Mouse (Mus musculus): ENCODE measurements around the gene Zfp330.

DNA sequence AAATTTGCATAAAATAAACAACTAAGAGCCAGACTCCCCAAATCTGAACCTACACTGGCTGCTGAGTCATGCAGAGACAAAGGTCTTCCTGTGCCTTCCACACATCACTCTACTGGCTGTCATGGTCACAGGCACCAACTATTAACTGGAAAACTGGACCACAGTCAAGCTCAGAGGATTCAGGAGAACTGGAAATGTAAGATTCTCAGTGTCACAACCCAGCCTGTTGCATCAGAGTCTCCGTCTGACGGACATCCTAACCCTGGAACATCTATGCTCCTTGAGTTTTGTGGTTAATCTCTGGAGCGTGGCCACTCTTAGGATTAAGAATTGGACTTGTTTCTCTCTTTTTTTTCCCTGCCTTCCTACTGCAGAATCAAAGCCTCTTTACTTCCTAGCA lies 3.4 kb upstream of the Zfp330 start:
- no peak for TF ChIP-seq CTCF (IDR thresholded peaks at IDR 0.05; ENCODE audit: low read depth)
- no peak for TF ChIP-seq EP300 (IDR thresholded peaks at IDR 0.05; ENCODE audit: low read depth)
